Mouse (Mus musculus): ENCODE data around the gene Enc1. TPM values are rescaled to one million over a fixed set of nuclear protein-coding genes. Genes with fewer than 3 reads are reported as not detected.

Gene Enc1
- polyA plus RNA-seq, 1 experiment: 284 TPM

DNA sequence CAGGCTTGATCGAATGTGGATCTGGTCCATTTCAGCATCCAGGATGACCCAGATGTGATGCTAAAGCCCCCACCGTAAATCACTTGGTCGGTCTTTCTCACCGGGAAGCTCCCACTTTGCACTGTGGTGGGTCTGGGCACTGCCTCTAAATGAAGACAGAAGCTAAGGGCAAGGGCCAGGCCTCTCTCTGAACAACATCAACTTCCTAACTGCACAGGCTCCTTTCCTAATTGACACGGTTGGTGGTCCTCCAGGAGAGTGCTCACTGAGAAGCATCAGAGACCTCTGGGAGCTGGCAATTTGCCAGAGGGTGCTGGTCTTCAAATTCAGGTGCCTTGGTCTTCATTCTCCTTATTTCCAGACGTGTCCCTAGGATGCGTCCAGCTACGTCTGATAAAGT, 17.0 kb upstream of the Enc1 start:
- H3K4me3 ChIP-seq (ENCODE audit: insufficient read depth, low read length): no peak overlapping the region
- no peaks in the 10 kb centered on the region; the same call in 1 of the 2 replicates for H3K4me1 ChIP-seq (ENCODE audit: control insufficient read depth, insufficient read depth, low read length)
- H3K27ac ChIP-seq (ENCODE audit: insufficient read depth, low read length): no peak overlapping the region
- TF ChIP-seq POLR2A (IDR thresholded peaks at IDR 0.05; ENCODE audit: extremely low read depth, insufficient read depth, low read length) (no peak), CTCF (IDR thresholded peaks at IDR 0.05; ENCODE audit: extremely low read depth, insufficient read depth, low read length) (no peak)

DNA sequence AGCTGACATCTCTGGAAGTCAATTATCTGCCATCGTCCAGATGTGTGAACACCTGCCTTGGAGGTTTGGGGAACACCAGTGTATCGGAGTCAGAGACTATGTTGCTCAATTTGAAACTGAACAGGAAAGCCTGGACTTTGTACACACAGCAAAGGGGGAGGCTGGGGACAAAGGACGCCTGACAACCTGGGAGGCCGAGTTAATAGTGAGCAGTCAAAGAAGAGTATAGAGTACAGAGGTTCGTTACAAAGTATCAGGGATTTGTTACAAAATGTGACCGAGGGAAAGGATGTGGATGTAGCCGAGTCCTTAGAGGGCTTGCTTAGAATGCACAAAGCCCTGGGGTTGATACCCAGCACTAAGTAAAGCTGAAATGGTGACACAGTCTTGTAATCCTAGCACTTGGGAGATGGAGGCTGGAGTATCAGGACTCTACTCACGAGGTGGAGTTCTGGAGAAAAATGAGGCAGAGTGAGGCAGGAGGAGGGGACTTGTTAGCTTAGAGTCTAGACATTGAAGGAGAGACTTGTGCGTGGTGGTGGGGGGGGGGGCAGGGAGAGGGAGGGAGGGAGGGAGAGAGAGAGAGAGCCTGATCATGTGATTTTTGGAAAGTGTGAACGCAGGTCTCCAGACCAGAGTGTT, 16.4 kb upstream of the Enc1 start:
- TF ChIP-seq CTCF (IDR thresholded peaks at IDR 0.05; ENCODE audit: extremely low read depth, insufficient read depth, low read length): no peak
- no peak for TF ChIP-seq POLR2A (IDR thresholded peaks at IDR 0.05; ENCODE audit: extremely low read depth, insufficient read depth, low read length)
- Histone ChIP-seq H3K27ac (ENCODE audit: insufficient read depth, low read length) (no peak overlapping the region), H3K4me1 (ENCODE audit: control insufficient read depth, insufficient read depth, low read length) (no peaks in the 10 kb centered on the region; the same call in 1 of the 2 replicates), H3K4me3 (ENCODE audit: insufficient read depth, low read length) (no peak overlapping the region)

GRCm38 (mm10) chr13:97225130-97225529, 15.8 kb upstream of the Enc1 start:
- no peak for TF ChIP-seq CTCF (IDR thresholded peaks at IDR 0.05; ENCODE audit: extremely low read depth, insufficient read depth, low read length)
- TF ChIP-seq POLR2A (IDR thresholded peaks at IDR 0.05; ENCODE audit: extremely low read depth, insufficient read depth, low read length): 0 out of 2 replicates have a peak, but pooled peaks have one; percentile 29
- peak overlapping the region; percentile 22; the same call in 1 of the 2 replicates for H3K4me3 ChIP-seq (ENCODE audit: insufficient read depth, low read length)
- H3K4me1 ChIP-seq (ENCODE audit: control insufficient read depth, insufficient read depth, low read length): no peaks in the 10 kb centered on the region; the same call in 1 of the 2 replicates
- H3K27ac ChIP-seq (ENCODE audit: insufficient read depth, low read length): no peak overlapping the region

DNA sequence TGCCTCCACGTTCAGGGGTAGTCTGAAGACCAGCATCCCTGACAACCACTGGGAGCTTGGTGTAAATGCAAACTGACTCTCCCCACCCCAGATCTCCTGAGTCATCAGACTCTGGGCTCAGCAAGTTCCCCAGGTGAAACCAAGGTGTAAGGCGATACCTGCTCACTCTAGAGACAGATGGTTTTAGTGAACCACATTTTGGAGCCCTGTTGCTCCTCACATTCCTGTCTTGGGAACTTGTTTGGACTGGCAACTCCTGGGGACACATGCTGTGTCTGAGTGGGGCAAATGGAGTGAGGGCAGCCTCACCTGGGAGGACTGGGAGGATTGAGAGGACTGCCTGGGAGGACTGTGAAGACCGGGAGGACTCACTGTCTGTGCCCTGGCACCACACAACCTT, 13.1 kb upstream of the Enc1 start:
- no peak overlapping the region for H3K27ac ChIP-seq (ENCODE audit: insufficient read depth, low read length)
- no peak overlapping the region for H3K4me3 ChIP-seq (ENCODE audit: insufficient read depth, low read length)
- TF ChIP-seq POLR2A (IDR thresholded peaks at IDR 0.05; ENCODE audit: extremely low read depth, insufficient read depth, low read length) (no peak), CTCF (IDR thresholded peaks at IDR 0.05; ENCODE audit: extremely low read depth, insufficient read depth, low read length) (no peak)
- H3K4me1 ChIP-seq (ENCODE audit: control insufficient read depth, insufficient read depth, low read length): no peaks in the 10 kb centered on the region; the same call in 1 of the 2 replicates

DNA sequence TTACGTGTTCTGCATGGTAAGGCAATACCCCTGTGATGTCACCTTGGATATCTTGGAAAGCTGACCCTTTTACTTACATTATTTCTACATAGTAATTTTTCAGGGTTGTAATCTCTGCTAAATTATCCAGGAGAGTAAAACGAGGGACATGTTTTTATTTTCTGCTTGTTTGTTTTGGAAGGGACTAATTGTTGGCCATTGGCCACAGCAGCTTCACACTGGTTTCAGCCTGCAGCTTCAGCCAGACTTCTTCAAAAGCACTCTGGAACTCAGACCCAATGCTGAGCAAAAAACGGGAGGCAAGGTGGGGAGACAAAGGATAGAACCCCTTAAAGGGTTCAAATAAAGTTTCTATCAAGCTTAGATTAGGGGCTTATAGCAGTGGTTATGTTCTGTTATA, 10.8 kb upstream of the Enc1 start:
- Histone ChIP-seq H3K4me1 (ENCODE audit: control insufficient read depth, insufficient read depth, low read length) (no peaks in the 10 kb centered on the region; the same call in 1 of the 2 replicates), H3K27ac (ENCODE audit: insufficient read depth, low read length) (no peak overlapping the region), H3K4me3 (ENCODE audit: insufficient read depth, low read length) (no peak overlapping the region)
- TF ChIP-seq CTCF (IDR thresholded peaks at IDR 0.05; ENCODE audit: extremely low read depth, insufficient read depth, low read length): no peak
- TF ChIP-seq POLR2A (IDR thresholded peaks at IDR 0.05; ENCODE audit: extremely low read depth, insufficient read depth, low read length): no peak

DNA sequence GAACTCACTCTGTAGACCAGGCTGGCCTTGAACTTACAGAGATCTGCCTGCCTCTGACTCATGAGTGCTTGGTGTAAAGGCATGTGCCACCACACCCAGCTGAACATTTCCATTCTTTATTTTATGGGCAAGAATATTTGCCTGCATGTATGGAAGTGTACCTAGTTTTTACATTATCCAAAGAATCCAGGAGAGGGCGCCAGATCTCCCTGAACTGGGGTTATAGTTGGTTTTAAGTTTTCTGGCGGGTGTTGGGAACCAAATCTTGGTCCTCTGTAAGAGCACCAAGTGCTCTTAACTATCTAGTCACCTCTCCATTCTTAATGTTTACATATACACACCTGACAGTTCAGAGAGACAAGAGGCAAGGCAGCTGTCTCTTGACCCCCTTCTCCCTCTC, 7.8 kb upstream of the Enc1 start:
- H3K27ac ChIP-seq (ENCODE audit: insufficient read depth, low read length): no peak overlapping the region
- TF ChIP-seq POLR2A (IDR thresholded peaks at IDR 0.05; ENCODE audit: extremely low read depth, insufficient read depth, low read length) (no peak), CTCF (IDR thresholded peaks at IDR 0.05; ENCODE audit: extremely low read depth, insufficient read depth, low read length) (no peak)
- H3K4me1 ChIP-seq (ENCODE audit: control insufficient read depth, insufficient read depth, low read length): no peaks in the 10 kb centered on the region
- no peak overlapping the region for H3K4me3 ChIP-seq (ENCODE audit: insufficient read depth, low read length)

- Histone ChIP-seq H3K27ac (ENCODE audit: insufficient read depth, low read length) (no peak overlapping the region), H3K4me3 (ENCODE audit: insufficient read depth, low read length) (peak overlapping the region; percentile 32; the same call in 1 of the 2 replicates), H3K4me1 (ENCODE audit: control insufficient read depth, insufficient read depth, low read length) (no peaks in the 10 kb centered on the region)
- TF ChIP-seq CTCF (IDR thresholded peaks at IDR 0.05; ENCODE audit: extremely low read depth, insufficient read depth, low read length) (peak; percentile 84), POLR2A (IDR thresholded peaks at IDR 0.05; ENCODE audit: extremely low read depth, insufficient read depth, low read length) (no peak)
These were observed 6.0 kb upstream of the Enc1 start for GRCm38 (mm10) chr13:97234785-97235417.

DNA sequence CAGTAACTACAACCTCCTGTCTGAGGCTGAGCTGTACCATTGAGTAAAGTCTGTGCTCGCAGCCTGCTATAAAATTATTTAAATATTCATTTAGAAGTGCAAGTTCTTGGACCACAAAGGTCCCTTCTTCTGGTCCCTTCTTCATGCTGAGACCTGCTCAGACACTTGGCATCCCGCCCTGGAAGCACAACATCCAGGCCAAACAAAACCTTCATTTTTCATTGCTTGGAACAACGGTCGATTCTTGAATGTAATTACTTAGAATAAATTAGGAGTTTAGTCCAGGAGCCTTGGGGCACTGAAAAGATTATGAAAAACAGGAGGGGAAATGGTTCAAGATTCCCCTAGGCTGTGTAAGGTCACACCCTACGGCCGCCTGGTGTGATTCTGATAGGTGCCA, 5.0 kb upstream of the Enc1 start:
- TF ChIP-seq POLR2A (IDR thresholded peaks at IDR 0.05; ENCODE audit: extremely low read depth, insufficient read depth, low read length) (no peak), CTCF (IDR thresholded peaks at IDR 0.05; ENCODE audit: extremely low read depth, insufficient read depth, low read length) (no peak)
- Histone ChIP-seq H3K27ac (ENCODE audit: insufficient read depth, low read length) (no peak overlapping the region), H3K4me1 (ENCODE audit: control insufficient read depth, insufficient read depth, low read length) (no peaks in the 10 kb centered on the region), H3K4me3 (ENCODE audit: insufficient read depth, low read length) (no peak overlapping the region)

DNA sequence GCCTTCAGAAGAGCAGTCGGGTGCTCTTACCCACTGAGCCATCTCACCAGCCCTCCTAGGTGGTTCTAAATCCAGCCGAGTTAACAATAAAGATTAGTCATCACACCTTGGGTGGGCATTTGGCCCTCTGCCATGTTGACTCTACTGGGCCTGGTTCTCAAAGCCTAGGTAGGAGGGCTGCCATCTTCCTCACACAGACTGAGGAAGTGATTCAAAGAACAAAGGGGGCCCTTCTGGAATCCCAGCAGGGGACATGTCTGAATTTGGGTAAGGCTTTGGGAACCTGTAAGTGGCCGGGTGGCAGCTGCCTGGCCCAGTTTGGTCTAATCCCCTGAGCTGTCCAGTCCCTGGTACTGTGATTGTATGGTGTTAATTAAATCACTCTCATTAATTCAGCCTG, 3.2 kb upstream of the Enc1 start:
- TF ChIP-seq POLR2A (IDR thresholded peaks at IDR 0.05; ENCODE audit: extremely low read depth, insufficient read depth, low read length): no peak
- TF ChIP-seq CTCF (IDR thresholded peaks at IDR 0.05; ENCODE audit: extremely low read depth, insufficient read depth, low read length): no peak
- Histone ChIP-seq H3K4me3 (ENCODE audit: insufficient read depth, low read length) (no peak overlapping the region), H3K27ac (ENCODE audit: insufficient read depth, low read length) (no peak overlapping the region)

More for the DNA sequence above, 3.2 kb upstream of the Enc1 start:
- no peaks in the 10 kb centered on the region for H3K4me1 ChIP-seq (ENCODE audit: control insufficient read depth, insufficient read depth, low read length)

All from cortical plate, adult 2 months (tissue).